Mouse (Mus musculus): ENCODE measurements at regions not wholly inside any gene's neighbourhood (a gene's known extent, or its start where the extent isn't known, plus 50 kb on each side); places are given as distances from the start of the nearest gene placed in this dataset.

DNA sequence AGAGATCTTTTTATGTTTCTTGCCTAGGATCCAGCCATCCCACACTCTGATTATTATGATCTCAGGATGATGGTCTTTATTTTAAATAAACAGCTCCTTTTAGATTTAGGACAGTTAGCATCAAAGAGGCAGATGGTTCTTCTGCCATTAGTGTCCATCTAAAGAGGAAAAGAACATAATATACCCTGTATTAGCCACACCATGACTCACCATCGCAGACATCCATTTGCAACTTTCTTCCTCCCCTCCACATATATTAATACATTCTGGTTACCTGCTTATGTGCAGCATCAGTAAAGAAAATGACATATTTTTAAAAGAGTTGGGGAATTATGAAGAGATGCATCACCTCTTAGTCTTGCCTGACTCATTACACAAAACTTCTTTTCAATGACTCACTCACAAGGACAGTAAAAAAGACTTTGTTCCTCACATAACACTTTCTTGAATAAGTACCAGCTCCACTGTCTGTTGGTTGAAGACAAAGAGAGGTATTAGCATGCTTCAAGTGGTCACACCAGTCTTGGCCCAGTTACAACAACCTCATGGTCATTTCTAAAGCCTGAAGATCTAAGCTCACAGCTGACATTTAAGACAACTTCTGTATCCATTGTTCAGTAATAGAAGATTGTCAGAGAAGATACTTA is 766.9 kb upstream of the Celf2 start:
- Histone ChIP-seq H3K4me2 (no peak overlapping the region), H3K9me3 (no peaks in the 10 kb centered on the region), H3K4me1 (replicated peaks) (no peaks in the 10 kb centered on the region), H3K4me3 (no peak overlapping the region), H3K27me3 (no peaks in the 10 kb centered on the region), H3K9ac (no peak overlapping the region), H3K27ac (replicated peaks) (no peak overlapping the region), H3K36me3 (no peaks in the 10 kb centered on the region)
- 100% methylated on average over 1 of the region's 1 CpGs for WGBS
- no peak for ATAC-seq (ENCODE audit: low read depth)

Measured in neural tube, embryonic 13.5 days (tissue).